Mouse (Mus musculus) testis, postnatal 14 days (tissue): Measurements from ENCODE around the gene Castor1.
A peak's percentile ranks its signal among the peaks of the same experiment; 100 is the strongest.
"Not testable (repeated sequence)": the region's sequence is repeated elsewhere in the genome, so short reads cannot be mapped to it uniquely, and the experiment has no call there.

Experiments
- DNase-seq: peaks from one replicate; pipeline ENCODE4 v3.0.0; 2021; ENCODE audit warnings: low spot score

Castor1 gene

GRCm38 (mm10) chr11:4217914-4218629, at the start of gene Castor1:
TSS of gene Castor1 (plus strand) at chr11:4218225.
- peak; percentile 88 for DNase-seq

GRCm38 (mm10) chr11:4174586-4174985, 43.4 kb upstream of the Castor1 start:
- no peak for DNase-seq

GRCm38 (mm10) chr11:4177716-4178115, 40.3 kb upstream of the Castor1 start:
- DNase-seq, result no peak

GRCm38 (mm10) chr11:4182061-4182460, 36.0 kb upstream of the Castor1 start:
- DNase-seq, result no peak

GRCm38 (mm10) chr11:4183511-4183910, 34.5 kb upstream of the Castor1 start:
- DNase-seq, result no peak

GRCm38 (mm10) chr11:4184251-4184952, 33.6 kb upstream of the Castor1 start:
- DNase-seq, result no peak

- DNase-seq, result not testable (repeated sequence)
Measured at GRCm38 (mm10) chr11:4185480-4185879, 32.5 kb upstream of the Castor1 start.

- DNase-seq, result peak; percentile 99
Measured at GRCm38 (mm10) chr11:4186486-4187317, 31.3 kb upstream of the Castor1 start, which contains the start of gene Tbc1d10a. TSS of gene Tbc1d10a (plus strand) at chr11:4186789.

GRCm38 (mm10) chr11:4187318-4187700, 30.7 kb upstream of the Castor1 start:
- no peak for DNase-seq

GRCm38 (mm10) chr11:4189182-4189581, 28.8 kb upstream of the Castor1 start:
- no peak for DNase-seq

GRCm38 (mm10) chr11:4190677-4191076, 27.3 kb upstream of the Castor1 start:
- DNase-seq, result no peak

- DNase-seq, result no peak
Measured at GRCm38 (mm10) chr11:4192757-4193156, 25.3 kb upstream of the Castor1 start.

- no peak for DNase-seq
Measured at GRCm38 (mm10) chr11:4193420-4193819, 24.6 kb upstream of the Castor1 start.

GRCm38 (mm10) chr11:4195597-4196031, 22.4 kb upstream of the Castor1 start:
- DNase-seq, result no peak

GRCm38 (mm10) chr11:4196636-4197035, 21.4 kb upstream of the Castor1 start:
- no peak for DNase-seq

- peak; percentile 51 for DNase-seq
Measured at GRCm38 (mm10) chr11:4197691-4198090, 20.3 kb upstream of the Castor1 start.

- no peak for DNase-seq
Measured at GRCm38 (mm10) chr11:4201981-4202700, 15.9 kb upstream of the Castor1 start.

GRCm38 (mm10) chr11:4202995-4203704, 14.9 kb upstream of the Castor1 start:
- no peak for DNase-seq

- peak; percentile 77 for DNase-seq
Measured at GRCm38 (mm10) chr11:4203705-4204074, 14.3 kb upstream of the Castor1 start.

- no peak for DNase-seq
Measured at GRCm38 (mm10) chr11:4205097-4205655, 12.8 kb upstream of the Castor1 start.

GRCm38 (mm10) chr11:4205951-4206350, 12.1 kb upstream of the Castor1 start:
- DNase-seq, result no peak
